In the genomic region with DNA sequence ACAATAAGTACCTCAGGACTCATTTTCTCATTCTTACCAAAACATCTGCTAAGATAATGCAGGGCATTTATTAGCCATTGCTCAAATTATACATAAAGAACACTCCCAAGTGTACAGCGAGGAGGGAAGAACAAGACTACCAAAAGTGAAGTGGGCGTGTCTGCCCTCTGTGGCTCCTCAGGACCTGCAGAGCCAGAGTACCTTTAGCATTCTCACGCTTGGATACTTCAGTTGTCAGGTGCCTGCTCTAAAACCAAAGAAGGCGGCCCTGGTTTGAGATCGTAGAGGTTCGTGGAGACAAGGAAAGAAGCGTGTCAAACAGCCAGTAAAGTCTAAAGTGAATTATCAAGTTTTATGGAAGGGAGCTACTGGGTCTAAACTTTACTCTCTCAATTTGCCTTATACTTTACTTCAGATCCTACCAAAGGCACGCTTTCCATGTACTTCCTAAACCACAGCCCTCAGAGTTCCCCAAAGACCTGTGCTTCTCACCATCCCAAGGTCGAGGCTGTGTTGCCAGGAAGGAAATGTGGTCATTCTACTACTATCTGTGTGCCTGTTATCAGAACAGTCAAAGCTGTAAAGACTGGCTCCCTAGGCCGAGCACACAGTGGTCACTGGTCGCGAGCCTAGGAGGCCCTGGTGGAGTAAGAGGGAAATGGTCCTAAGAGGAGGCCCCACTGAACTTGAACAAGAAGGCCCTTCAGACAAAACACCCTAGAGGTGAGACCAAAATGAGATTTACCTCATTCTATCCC, we compare ENCODE assay signal across 13 mouse cellular contexts. TPM values are rescaled to one million over a fixed set of nuclear protein-coding genes. Genes with fewer than 3 reads are reported as not detected.
A peak's percentile ranks its signal among the peaks of the same experiment; 100 is the strongest.
DNase-seq lines count a peak whose midpoint lies in the region; ATAC-seq and TF ChIP-seq lines count a peak whose summit lies in the region.
"Had no signal": no experiment of that assay in that cellular context is flagged by ENCODE, and none has a peak within 500 bp of the region (broad histone marks: within the 10 kb centered on the region; RNA-seq: fewer than 3 reads in every experiment).

No protein-coding gene starts in this region.

- no peaks in the 10 kb centered on the region for H3K27me3 ChIP-seq in heart, embryonic 13.5 days (replicated peaks)
- H3K27me3 ChIP-seq in heart, embryonic 15.5 days, result no peaks in the 10 kb centered on the region
- H3K27me3 ChIP-seq in liver, embryonic 16.5 days (ENCODE audit: control insufficient read depth, insufficient read depth, low read depth, low read length), result no peaks in the 10 kb centered on the region
- H3K27me3 ChIP-seq: midbrain, embryonic 15.5 days had no signal

- no peak for TF ChIP-seq CTCF in bone marrow, adult 2 months (IDR thresholded peaks at IDR 0.05; ENCODE audit: control insufficient read depth, insufficient read depth, low read length)

- H3K9ac ChIP-seq in heart, embryonic 13.5 days, result peak overlapping the region; percentile 30; the same call in 1 of the 2 replicates
- no peak overlapping the region for H3K9ac ChIP-seq in heart, embryonic 15.5 days
- no peak overlapping the region for H3K9ac ChIP-seq in liver, embryonic 16.5 days (ENCODE audit: low read depth, low read length)
- H3K9ac ChIP-seq: midbrain, embryonic 15.5 days had no signal

- H3K4me1 ChIP-seq in heart, embryonic 13.5 days, result peaks cover 68% of the 10 kb centered on the region
- peaks cover 3% of the 10 kb centered on the region for H3K4me1 ChIP-seq in bone marrow, adult 2 months (ENCODE audit: control insufficient read depth, insufficient read depth, low read length)
- H3K4me1 ChIP-seq in heart, embryonic 15.5 days (replicated peaks), result peaks cover 65% of the 10 kb centered on the region
- peaks cover 24% of the 10 kb centered on the region for H3K4me1 ChIP-seq in liver, embryonic 16.5 days (ENCODE audit: control insufficient read depth, low read depth, low read length)
- H3K4me1 ChIP-seq: midbrain, embryonic 15.5 days had no signal

- WGBS in heart, embryonic 13.5 days, result 52% methylated on average over 12 of the region's 12 CpGs
- WGBS in bone marrow, adult 2 months, result 53% methylated on average over 12 of the region's 12 CpGs
- 56% methylated on average over 12 of the region's 12 CpGs for WGBS in heart, embryonic 15.5 days
- WGBS in liver, embryonic 16.5 days (ENCODE audit: insufficient replicate concordance), result 28% methylated on average over 12 of the region's 12 CpGs

- H3K27ac ChIP-seq in heart, embryonic 13.5 days (replicated peaks), result peak overlapping the region; percentile 73
- H3K27ac ChIP-seq in bone marrow, adult 2 months (ENCODE audit: control insufficient read depth, insufficient read depth, low read depth, low read length, poor library complexity), result 0 out of 2 replicates have a peak overlapping the region, but pooled peaks have one; percentile 16
- H3K27ac ChIP-seq in heart, embryonic 15.5 days, result peak overlapping the region; percentile 77
- peak overlapping the region; percentile 19; the same call in 1 of the 2 replicates for H3K27ac ChIP-seq in liver, embryonic 16.5 days (ENCODE audit: low read length)
- H3K27ac ChIP-seq: midbrain, embryonic 15.5 days had no signal

- peak overlapping the region; percentile 6; the same call in 1 of the 2 replicates for H3K4me2 ChIP-seq in heart, embryonic 13.5 days
- no peak overlapping the region for H3K4me2 ChIP-seq in heart, embryonic 15.5 days
- no peak overlapping the region for H3K4me2 ChIP-seq in liver, embryonic 16.5 days (ENCODE audit: low read depth, low read length)
- H3K4me2 ChIP-seq: midbrain, embryonic 15.5 days had no signal

- no peaks in the 10 kb centered on the region for H3K9me3 ChIP-seq in heart, embryonic 13.5 days
- H3K9me3 ChIP-seq in heart, embryonic 15.5 days (replicated peaks), result no peaks in the 10 kb centered on the region
- no peaks in the 10 kb centered on the region for H3K9me3 ChIP-seq in liver, embryonic 16.5 days (replicated peaks; ENCODE audit: control insufficient read depth, low read length)
- H3K9me3 ChIP-seq: midbrain, embryonic 15.5 days had no signal

- no peaks in the 10 kb centered on the region for H3K36me3 ChIP-seq in heart, embryonic 13.5 days
- no peaks in the 10 kb centered on the region for H3K36me3 ChIP-seq in heart, embryonic 15.5 days
- no peaks in the 10 kb centered on the region for H3K36me3 ChIP-seq in liver, embryonic 16.5 days (ENCODE audit: control insufficient read depth, insufficient read depth)
- H3K36me3 ChIP-seq: midbrain, embryonic 15.5 days had no signal

- no peak overlapping the region for H3K4me3 ChIP-seq in heart, embryonic 13.5 days
- H3K4me3 ChIP-seq in bone marrow, adult 2 months (replicated peaks; ENCODE audit: control insufficient read depth, low read depth, low read length), result no peak overlapping the region
- no peak overlapping the region for H3K4me3 ChIP-seq in heart, embryonic 15.5 days
- no peak overlapping the region for H3K4me3 ChIP-seq in liver, embryonic 16.5 days (ENCODE audit: low read depth, low read length)
- H3K4me3 ChIP-seq: midbrain, embryonic 15.5 days had no signal

- TF ChIP-seq POLR2A in bone marrow, adult 2 months (IDR thresholded peaks at IDR 0.05; ENCODE audit: borderline replicate concordance, control insufficient read depth, low read depth, low read length), result no peak

- DNase-seq in heart, adult 8-10 months (ENCODE audit: low spot score), result no peak
- no peak for DNase-seq in right cerebral cortex, postnatal 36 days (ENCODE audit: low spot score in 2 of 2)
- no peak for DNase-seq in urinary bladder, adult 2 months (ENCODE audit: low spot score)
- no peak for DNase-seq in cerebellum, adult 11 months
- DNase-seq: cerebellum, postnatal 10 days; gastrocnemius, postnatal 10 days; left cerebral cortex, postnatal 4 days had no signal

- peak; percentile 49; the same call in 1 of the 2 replicates for ATAC-seq in heart, embryonic 13.5 days (ENCODE audit: extremely low read depth, insufficient number of reproducible peaks, low FRiP score, low TSS enrichment)
- ATAC-seq in heart, embryonic 15.5 days (replicated peaks; ENCODE audit: insufficient number of reproducible peaks, insufficient read depth, low FRiP score, low read depth), result no peak
- ATAC-seq in liver, embryonic 16.5 days (ENCODE audit: low read depth), result peak; percentile 46
- ATAC-seq: hindbrain, embryonic 16.5 days; midbrain, embryonic 15.5 days had no signal

RNA-seq across cellular contexts. Expression of a gene that starts 39.4 kb away (rescaled TPM):
- 20.3 and 20.7 TPM in 2 replicates for polyA plus RNA-seq in heart, embryonic 13.5 days (2015; fragmentation: Nextera tagmentation; extraction: Ambion mirVana)
- 10 to 100 TPM; 48.4 to 53.0 (median 51.7) TPM for total RNA-seq in heart, adult 8-10 months (2022)
- 6.4 and 11.8 TPM in 2 replicates for polyA plus RNA-seq in bone marrow, adult 2 months (2011; ENCODE audit: insufficient read depth, insufficient read length, low replicate concordance, missing spikeins)
- 26.6 and 29.3 TPM in 2 replicates for polyA plus RNA-seq in heart, embryonic 15.5 days (2015; fragmentation: Nextera tagmentation; extraction: Ambion mirVana)
- 5.7 and 7.0 TPM in 2 replicates for polyA plus RNA-seq in liver, embryonic 16.5 days (2015; fragmentation: Nextera tagmentation; extraction: Ambion mirVana)
- polyA plus RNA-seq in urinary bladder, adult 2 months (2012; rRNA removed), result 43.8 and 46.6 TPM in 2 replicates

Comparison
In these comparisons a context has a peak if more than half of its experiments do, and no peak if none do; other contexts are left out.
1. H3K27ac ChIP-seq: peak in every context shown above with its lines; median percentile 77 in heart, embryonic 15.5 days; 73 in heart, embryonic 13.5 days; 19 in liver, embryonic 16.5 days; 16 in bone marrow, adult 2 months.